Mouse (Mus musculus): ENCODE results near the gene Yy1.

- TF ChIP-seq CTCF (IDR thresholded peaks at IDR 0.05; ENCODE audit: low read depth, low read length) (no peak), POLR2A (IDR thresholded peaks at IDR 0.05; ENCODE audit: insufficient read depth, low read length) (no peak)
Measured at GRCm38 (mm10) chr12:108834337-108834736, 41.6 kb downstream of the Yy1 start.
